ENCODE assay signal across 27 mouse cellular contexts in genomic region chr11:22739497-22740288, GRCm38 (mm10).
DNase-seq lines count a peak whose midpoint lies in the region; ATAC-seq and TF ChIP-seq lines count a peak whose summit lies in the region.
"Had no signal": no experiment of that assay in that cellular context is flagged by ENCODE, and none has a peak within 500 bp of the region (broad histone marks: within the 10 kb centered on the region; RNA-seq: fewer than 3 reads in every experiment).

No protein-coding gene starts in this region.

- H3K4me3 ChIP-seq in kidney, adult 2 months (ENCODE audit: insufficient read depth, low read depth, low read length) = no peak overlapping the region
- H3K4me3 ChIP-seq in neural tube, embryonic 15.5 days (replicated peaks) = no peak overlapping the region
- H3K4me3 ChIP-seq: embryonic facial prominence, embryonic 10.5 days; embryonic facial prominence, embryonic 15.5 days; forebrain, embryonic 12.5 days; hindbrain, embryonic 10.5 days; hindbrain, embryonic 15.5 days; liver, embryonic 12.5 days; midbrain, embryonic 15.5 days had no signal

- H3K36me3 ChIP-seq in kidney, adult 2 months (ENCODE audit: control insufficient read depth, insufficient read depth, low read length) = no peaks in the 10 kb centered on the region
- H3K36me3 ChIP-seq in neural tube, embryonic 15.5 days = no peaks in the 10 kb centered on the region
- H3K36me3 ChIP-seq: embryonic facial prominence, embryonic 10.5 days; embryonic facial prominence, embryonic 15.5 days; forebrain, embryonic 12.5 days; hindbrain, embryonic 10.5 days; hindbrain, embryonic 15.5 days; liver, embryonic 12.5 days; midbrain, embryonic 15.5 days had no signal

- no peaks in the 10 kb centered on the region for H3K4me1 ChIP-seq in kidney, adult 2 months (ENCODE audit: control insufficient read depth, insufficient read depth, low read length)
- no peaks in the 10 kb centered on the region for H3K4me1 ChIP-seq in neural tube, embryonic 15.5 days
- H3K4me1 ChIP-seq: hindbrain, embryonic 15.5 days; liver, embryonic 12.5 days; midbrain, embryonic 15.5 days had no signal

- TF ChIP-seq CTCF in kidney, adult 2 months (conservative IDR thresholded peaks at IDR 0.05; ENCODE audit: insufficient read depth, insufficient read length, low read depth, low read length) = no peak

- TF ChIP-seq POLR2A in kidney, adult 2 months (IDR thresholded peaks at IDR 0.05; ENCODE audit: low read depth, low read length) = no peak

- no peak overlapping the region for H3K4me2 ChIP-seq in neural tube, embryonic 15.5 days
- H3K4me2 ChIP-seq: embryonic facial prominence, embryonic 15.5 days; forebrain, embryonic 12.5 days; hindbrain, embryonic 15.5 days; liver, embryonic 12.5 days; midbrain, embryonic 15.5 days had no signal

- peak; percentile 40 for DNase-seq in kidney, adult 2 months
- no peak for DNase-seq in kidney, postnatal 4 days
- DNase-seq in thymus, postnatal 0 days (ENCODE audit: low spot score) = peak; percentile 30
- no peak for DNase-seq in thymus, postnatal 10 days (ENCODE audit: low spot score in 2 of 2)
- DNase-seq in embryo, embryonic 9.5 days (ENCODE audit: extremely low spot score) = no peak
- DNase-seq: adrenal gland, adult 8-10 months; cerebellum, adult 2 months; cerebellum, postnatal 14 days; forebrain, postnatal 0 days; gastrocnemius, postnatal 10 days; heart, postnatal 14 days; kidney, adult 11 months; layer of hippocampus, postnatal 36 days; lung, adult 18-20 months; right cerebral cortex, postnatal 4 days; thymus, adult 2 months had no signal

- H3K9me3 ChIP-seq in neural tube, embryonic 15.5 days (replicated peaks) = no peaks in the 10 kb centered on the region; the same call in 1 of the 2 replicates
- H3K9me3 ChIP-seq: embryonic facial prominence, embryonic 10.5 days; embryonic facial prominence, embryonic 15.5 days; forebrain, embryonic 12.5 days; hindbrain, embryonic 15.5 days; liver, embryonic 12.5 days; midbrain, embryonic 15.5 days had no signal

- H3K27ac ChIP-seq in kidney, adult 2 months (ENCODE audit: insufficient read depth, low read depth, low read length) = no peak overlapping the region
- no peak overlapping the region for H3K27ac ChIP-seq in neural tube, embryonic 15.5 days (replicated peaks)
- H3K27ac ChIP-seq: embryonic facial prominence, embryonic 10.5 days; embryonic facial prominence, embryonic 15.5 days; forebrain, embryonic 12.5 days; hindbrain, embryonic 10.5 days; hindbrain, embryonic 15.5 days; liver, embryonic 12.5 days; macrophage; midbrain, embryonic 15.5 days had no signal

- H3K27me3 ChIP-seq in kidney, adult 2 months (replicated peaks; ENCODE audit: control insufficient read depth, insufficient read depth, low read length) = no peaks in the 10 kb centered on the region
- no peaks in the 10 kb centered on the region for H3K27me3 ChIP-seq in neural tube, embryonic 15.5 days (replicated peaks)
- H3K27me3 ChIP-seq: embryonic facial prominence, embryonic 15.5 days; forebrain, embryonic 12.5 days; hindbrain, embryonic 15.5 days; liver, embryonic 12.5 days; midbrain, embryonic 15.5 days had no signal

- WGBS in kidney, adult 2 months = 66% methylated on average over 5 of the region's 5 CpGs
- 73% methylated on average over 5 of the region's 5 CpGs for WGBS in neural tube, embryonic 15.5 days

- peak; percentile 69 for ATAC-seq in inflammation-experienced regulatory T-cells, adult 6 months
- no peak for ATAC-seq in neural tube, embryonic 15.5 days (ENCODE audit: low FRiP score)
- ATAC-seq: forebrain, postnatal 0 days; liver, embryonic 12.5 days; lung, postnatal 0 days; midbrain, embryonic 15.5 days had no signal

- no peak overlapping the region for H3K9ac ChIP-seq in neural tube, embryonic 15.5 days (replicated peaks)
- H3K9ac ChIP-seq: embryonic facial prominence, embryonic 15.5 days; forebrain, embryonic 12.5 days; forebrain, postnatal 0 days; hindbrain, embryonic 15.5 days; liver, embryonic 12.5 days; midbrain, embryonic 15.5 days had no signal

Comparison
In these comparisons a context has a peak if more than half of its experiments do, and no peak if none do; other contexts are left out.
1. DNase-seq: peak in kidney, adult 2 months (single experiment) and thymus, postnatal 0 days (single experiment); none in kidney, postnatal 4 days (0 of 2), thymus, postnatal 10 days (0 of 2) and embryo, embryonic 9.5 days (single experiment).